Mouse (Mus musculus): ENCODE measurements around the gene Chchd4.

DNA sequence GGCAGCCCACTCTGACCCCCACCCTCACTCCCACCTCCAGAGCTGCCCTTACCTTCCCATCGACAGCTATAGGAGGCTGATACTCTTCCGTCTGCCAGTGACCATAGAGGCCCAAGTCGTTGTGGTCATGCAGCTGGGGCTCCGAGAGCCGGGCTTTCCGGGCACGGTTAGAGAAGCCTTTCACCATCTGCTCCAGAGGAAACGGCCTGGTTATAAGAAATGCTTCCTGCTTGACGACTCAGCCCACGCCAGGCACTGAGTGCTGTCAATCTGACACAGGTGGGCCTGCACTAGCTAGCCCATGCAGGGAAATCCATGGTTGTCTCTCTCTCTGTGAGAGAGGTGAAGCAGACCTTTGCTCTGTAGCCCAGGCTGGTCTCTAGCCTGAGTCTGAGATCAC lies 19.7 kb upstream of the Chchd4 start:
- TF ChIP-seq CTCF (IDR thresholded peaks at IDR 0.05; ENCODE audit: borderline replicate concordance, extremely low read depth, insufficient read depth, insufficient read length) (no peak), POLR2A (IDR thresholded peaks at IDR 0.05; ENCODE audit: borderline replicate concordance, extremely low read depth, insufficient read depth, insufficient read length, poor library complexity, severe bottlenecking) (no peak)
